Mouse (Mus musculus): ENCODE results near the gene Mul1. TPM values are rescaled to one million over a fixed set of nuclear protein-coding genes. Genes with fewer than 3 reads are reported as not detected.

Gene Mul1
- polyA plus RNA-seq, 1 experiment from 2014 or later = 11.4 TPM

- Histone ChIP-seq H3K36me3 (no peaks in the 10 kb centered on the region), H3K9me3 (replicated peaks) (no peaks in the 10 kb centered on the region), H3K27me3 (peaks cover 91% of the 10 kb centered on the region), H3K4me2 (peak overlapping the region; percentile 41), H3K4me1 (replicated peaks) (peaks cover 32% of the 10 kb centered on the region), H3K27ac (peak overlapping the region; percentile 61), H3K4me3 (replicated peaks) (no peak overlapping the region), H3K9ac (no peak overlapping the region)
- peak; percentile 53; the same call in 1 of the 2 replicates for ATAC-seq (ENCODE audit: low read depth)
- 3% methylated on average over 11 of the region's 11 CpGs for WGBS (ENCODE audit: insufficient replicate concordance)
- no peak for DNase-seq
These were observed 29.5 kb downstream of the Mul1 start for GRCm38 (mm10) chr4:138463832-138464487.

GRCm38 (mm10) chr4:138464667-138465353, 30.3 kb downstream of the Mul1 start:
- no peaks in the 10 kb centered on the region for H3K36me3 ChIP-seq
- no peak for DNase-seq
- ATAC-seq (ENCODE audit: low read depth) = peak; percentile 60
- no peaks in the 10 kb centered on the region for H3K9me3 ChIP-seq (replicated peaks)
- WGBS (ENCODE audit: insufficient replicate concordance) = 2% methylated on average over 18 of the region's 22 CpGs
- H3K4me2 ChIP-seq = peak overlapping the region; percentile 41
- H3K27me3 ChIP-seq = peaks cover 83% of the 10 kb centered on the region
- H3K4me1 ChIP-seq (replicated peaks) = peaks cover 29% of the 10 kb centered on the region
- peak overlapping the region; percentile 12; the same call in 1 of the 2 replicates for H3K4me3 ChIP-seq (replicated peaks)
- no peak overlapping the region for H3K9ac ChIP-seq
- peak overlapping the region; percentile 43; the same call in 1 of the 2 replicates for H3K27ac ChIP-seq

- WGBS (ENCODE audit: insufficient replicate concordance) = 31% methylated on average over 8 of the region's 8 CpGs
- no peak for DNase-seq
- H3K4me1 ChIP-seq (replicated peaks) = peaks cover 29% of the 10 kb centered on the region
- no peaks in the 10 kb centered on the region for H3K36me3 ChIP-seq
- no peak overlapping the region for H3K4me2 ChIP-seq
- no peaks in the 10 kb centered on the region for H3K9me3 ChIP-seq (replicated peaks)
- H3K4me3 ChIP-seq (replicated peaks) = no peak overlapping the region
- H3K27ac ChIP-seq = no peak overlapping the region
- no peak for ATAC-seq (ENCODE audit: low read depth)
- H3K9ac ChIP-seq = no peak overlapping the region
- H3K27me3 ChIP-seq = peaks cover 78% of the 10 kb centered on the region
These were observed 31.0 kb downstream of the Mul1 start for GRCm38 (mm10) chr4:138465446-138465845.

GRCm38 (mm10) chr4:138466690-138467089, 32.2 kb downstream of the Mul1 start:
- H3K27ac ChIP-seq = no peak overlapping the region
- H3K9ac ChIP-seq = no peak overlapping the region
- H3K36me3 ChIP-seq = no peaks in the 10 kb centered on the region
- ATAC-seq (ENCODE audit: low read depth) (no peak), DNase-seq (no peak)
- WGBS (ENCODE audit: insufficient replicate concordance) = 43% methylated on average over 6 of the region's 6 CpGs
- no peaks in the 10 kb centered on the region for H3K9me3 ChIP-seq (replicated peaks)
- peaks cover 26% of the 10 kb centered on the region for H3K4me1 ChIP-seq (replicated peaks)
- H3K27me3 ChIP-seq = peaks cover 69% of the 10 kb centered on the region
- no peak overlapping the region for H3K4me2 ChIP-seq
- H3K4me3 ChIP-seq (replicated peaks) = no peak overlapping the region

GRCm38 (mm10) chr4:138467451-138467850, 33.0 kb downstream of the Mul1 start:
- H3K9ac ChIP-seq = no peak overlapping the region
- H3K4me1 ChIP-seq (replicated peaks) = peaks cover 24% of the 10 kb centered on the region
- no peak overlapping the region for H3K4me2 ChIP-seq
- no peak overlapping the region for H3K4me3 ChIP-seq (replicated peaks)
- peaks cover 61% of the 10 kb centered on the region for H3K27me3 ChIP-seq
- WGBS (ENCODE audit: insufficient replicate concordance) = 67% methylated on average over 5 of the region's 5 CpGs
- DNase-seq (no peak), ATAC-seq (ENCODE audit: low read depth) (no peak)
- H3K9me3 ChIP-seq (replicated peaks) = no peaks in the 10 kb centered on the region
- H3K27ac ChIP-seq = no peak overlapping the region
- H3K36me3 ChIP-seq = no peaks in the 10 kb centered on the region

GRCm38 (mm10) chr4:138469080-138469479, 34.6 kb downstream of the Mul1 start:
- WGBS (ENCODE audit: insufficient replicate concordance) = 21% methylated on average over 7 of the region's 7 CpGs
- peaks cover 10% of the 10 kb centered on the region for H3K4me1 ChIP-seq (replicated peaks)
- H3K9ac ChIP-seq = no peak overlapping the region
- H3K9me3 ChIP-seq (replicated peaks) = no peaks in the 10 kb centered on the region
- H3K27me3 ChIP-seq = peaks cover 45% of the 10 kb centered on the region
- no peak overlapping the region for H3K27ac ChIP-seq
- DNase-seq = no peak
- no peak overlapping the region for H3K4me2 ChIP-seq
- H3K36me3 ChIP-seq = no peaks in the 10 kb centered on the region
- no peak for ATAC-seq (ENCODE audit: low read depth)
- H3K4me3 ChIP-seq (replicated peaks) = no peak overlapping the region

GRCm38 (mm10) chr4:138471241-138471640, 36.8 kb downstream of the Mul1 start:
- Histone ChIP-seq H3K36me3 (no peaks in the 10 kb centered on the region), H3K9me3 (replicated peaks) (no peaks in the 10 kb centered on the region), H3K9ac (no peak overlapping the region), H3K4me2 (no peak overlapping the region), H3K27ac (no peak overlapping the region), H3K4me1 (replicated peaks) (no peaks in the 10 kb centered on the region), H3K27me3 (peaks cover 33% of the 10 kb centered on the region), H3K4me3 (replicated peaks) (no peak overlapping the region)
- no peak for ATAC-seq (ENCODE audit: low read depth)
- DNase-seq = no peak
- 51% methylated on average over 7 of the region's 7 CpGs for WGBS (ENCODE audit: insufficient replicate concordance)

- no peaks in the 10 kb centered on the region for H3K36me3 ChIP-seq
- no peak for ATAC-seq (ENCODE audit: low read depth)
- no peak overlapping the region for H3K27ac ChIP-seq
- no peak overlapping the region for H3K4me3 ChIP-seq (replicated peaks)
- peaks cover 11% of the 10 kb centered on the region for H3K27me3 ChIP-seq
- no peaks in the 10 kb centered on the region for H3K4me1 ChIP-seq (replicated peaks)
- H3K4me2 ChIP-seq = no peak overlapping the region
- no peak overlapping the region for H3K9ac ChIP-seq
- H3K9me3 ChIP-seq (replicated peaks) = no peaks in the 10 kb centered on the region
- DNase-seq = no peak
- 51% methylated on average over 7 of the region's 7 CpGs for WGBS (ENCODE audit: insufficient replicate concordance)
These were observed 45.1 kb downstream of the Mul1 start for GRCm38 (mm10) chr4:138479595-138479994.

GRCm38 (mm10) chr4:138480962-138481361, 46.5 kb downstream of the Mul1 start:
- H3K27ac ChIP-seq = no peak overlapping the region
- WGBS (ENCODE audit: insufficient replicate concordance) = 43% methylated on average over 9 of the region's 9 CpGs
- DNase-seq = no peak

GRCm38 (mm10) chr4:138482721-138483120, 48.2 kb downstream of the Mul1 start:
- Histone ChIP-seq H3K4me2 (no peak overlapping the region), H3K36me3 (no peaks in the 10 kb centered on the region), H3K4me1 (replicated peaks) (no peaks in the 10 kb centered on the region), H3K27ac (no peak overlapping the region), H3K4me3 (replicated peaks) (no peak overlapping the region), H3K9me3 (replicated peaks) (no peaks in the 10 kb centered on the region), H3K27me3 (no peaks in the 10 kb centered on the region), H3K9ac (no peak overlapping the region)
- DNase-seq (no peak), ATAC-seq (ENCODE audit: low read depth) (no peak)
- WGBS (ENCODE audit: insufficient replicate concordance) = 24% methylated on average over 8 of the region's 8 CpGs

More at GRCm38 (mm10) chr4:138480962-138481361, 46.5 kb downstream of the Mul1 start:
- Histone ChIP-seq H3K4me1 (replicated peaks) (no peaks in the 10 kb centered on the region), H3K27me3 (peaks cover 4% of the 10 kb centered on the region; the same call in 1 of the 2 replicates), H3K9ac (no peak overlapping the region), H3K4me2 (no peak overlapping the region), H3K36me3 (no peaks in the 10 kb centered on the region), H3K9me3 (replicated peaks) (no peaks in the 10 kb centered on the region), H3K4me3 (replicated peaks) (no peak overlapping the region)
- no peak for ATAC-seq (ENCODE audit: low read depth)

- Histone ChIP-seq H3K4me2 (no peak overlapping the region), H3K4me3 (replicated peaks) (no peak overlapping the region), H3K36me3 (no peaks in the 10 kb centered on the region), H3K27me3 (0 out of 2 replicates have a peak, but pooled peaks cover under 1% of the 10 kb centered on the region), H3K9me3 (replicated peaks) (no peaks in the 10 kb centered on the region), H3K27ac (no peak overlapping the region), H3K4me1 (replicated peaks) (no peaks in the 10 kb centered on the region), H3K9ac (no peak overlapping the region)
- 51% methylated on average over 8 of the region's 8 CpGs for WGBS (ENCODE audit: insufficient replicate concordance)
- ATAC-seq (ENCODE audit: low read depth) (no peak), DNase-seq (no peak)
These were observed 53.8 kb downstream of the Mul1 start for GRCm38 (mm10) chr4:138488241-138488640.
